Mouse (Mus musculus): ENCODE measurements around the gene Ccdc13. TPM values are rescaled to one million over a fixed set of nuclear protein-coding genes. Genes with fewer than 3 reads are reported as not detected.

Ccdc13 gene
- polyA plus RNA-seq, 1 experiment from 2014 or later, result 0.03 TPM

DNA sequence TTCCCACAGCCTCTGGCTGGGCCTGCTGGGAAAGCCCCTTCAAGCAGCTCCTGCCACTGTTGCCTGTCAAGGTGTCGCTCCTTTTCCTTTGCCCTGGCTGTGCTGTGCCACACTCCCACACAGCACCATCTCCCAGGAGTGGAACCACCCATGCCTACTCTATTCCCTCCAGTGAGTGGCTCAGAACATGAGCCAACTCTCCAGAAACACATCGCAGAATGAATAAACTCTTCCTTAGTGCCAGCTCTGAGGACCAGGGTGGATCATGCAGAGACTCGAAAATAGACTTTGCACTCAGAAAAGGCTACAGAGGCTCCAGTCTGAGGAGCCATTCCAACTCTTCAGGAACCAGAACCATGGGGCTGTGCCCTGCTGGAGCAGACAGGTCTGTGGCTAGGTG, 12.9 kb downstream of the Ccdc13 start:
- in situ Hi-C loops (cut with MboI; ENCODE audit: low pct_unique_long_range_greater_than_20kb), result loop anchor here (5.0 kb wide), 1 partner anchor 129 kb away; no protein-coding TSS in a partner anchor
- ATAC-seq (no peak), DNase-seq (ENCODE audit: low read depth, low spot score) (no peak)
- CTCF ChIA-PET, result no interaction called here
- no peaks in the 10 kb centered on the region for H3K27me3 ChIP-seq
- no peak for TF ChIP-seq CTCF (IDR thresholded peaks at IDR 0.05)
- POLR2A ChIA-PET, result no interaction called here

DNA sequence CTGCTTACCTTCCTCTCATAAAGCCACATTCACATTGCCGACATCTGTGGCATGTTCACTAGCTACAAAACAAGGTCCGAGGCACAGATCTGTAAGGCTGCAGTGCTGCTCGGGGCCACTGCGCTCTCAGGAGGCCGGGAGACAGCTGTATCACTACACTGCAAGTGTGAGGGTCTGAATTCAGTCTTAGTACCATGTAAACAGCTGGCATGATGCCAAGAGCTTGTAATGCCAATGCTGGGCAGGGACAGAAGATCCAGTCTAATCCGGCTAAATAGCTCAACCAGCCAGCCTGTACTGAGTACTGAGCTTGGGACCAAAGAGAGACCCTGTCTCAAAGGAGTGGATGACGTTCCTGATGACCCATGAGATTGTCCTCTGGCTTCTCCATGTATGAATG, 15.3 kb downstream of the Ccdc13 start:
- ATAC-seq, result no peak
- no peak for DNase-seq (ENCODE audit: low read depth, low spot score)
- ChIA-PET POLR2A (interaction anchor here (0.6 kb wide), 1 partner anchor 436 kb away, joined by 4 read pairs; no protein-coding TSS in a partner anchor), CTCF (interaction anchor here (1.5 kb wide), 1 partner anchor 21 kb away, joined by 4 read pairs; no protein-coding TSS in a partner anchor)
- TF ChIP-seq CTCF (IDR thresholded peaks at IDR 0.05), result no peak
- in situ Hi-C loops (cut with MboI; ENCODE audit: low pct_unique_long_range_greater_than_20kb), result loop anchor here (5.0 kb wide), 1 partner anchor 57 kb away; no protein-coding TSS in a partner anchor
- no peaks in the 10 kb centered on the region for H3K27me3 ChIP-seq

DNA sequence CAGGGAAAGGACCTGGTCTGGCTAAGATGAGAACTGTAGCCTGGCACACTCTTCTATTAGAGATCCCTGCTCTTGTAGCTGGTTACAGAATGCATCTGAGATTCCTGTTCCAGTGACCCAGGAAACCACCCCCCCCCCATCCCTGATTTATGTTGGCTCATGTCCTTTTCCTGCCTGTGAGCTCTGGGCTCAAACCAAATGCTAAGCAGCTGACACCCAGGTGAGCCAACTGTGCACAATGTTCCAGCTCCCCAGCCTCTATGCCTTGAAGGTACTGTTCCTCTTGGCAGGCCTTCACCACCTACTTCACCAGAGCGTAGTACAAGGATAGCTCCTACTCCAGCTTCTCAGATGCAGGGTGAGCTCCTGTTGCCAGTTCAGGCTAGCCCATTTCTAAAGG, 16.2 kb downstream of the Ccdc13 start:
- in situ Hi-C loops (cut with MboI; ENCODE audit: low pct_unique_long_range_greater_than_20kb), result loop anchor here (5.0 kb wide), 1 partner anchor 56 kb away; no protein-coding TSS in a partner anchor
- no peaks in the 10 kb centered on the region for H3K27me3 ChIP-seq
- DNase-seq (ENCODE audit: low read depth, low spot score), result no peak
- ATAC-seq, result no peak
- ChIA-PET POLR2A (interaction anchor here (0.6 to 1.5 kb wide), 4 partner anchors 9 to 438 kb away, joined by 3 to 4 read pairs (median 4); no protein-coding TSS in a partner anchor), CTCF (interaction anchor here (0.9 to 2.0 kb wide), 4 partner anchors 8 to 58 kb away, joined by 3 to 5 read pairs (median 4); partner anchors contain the start of gene Klhl40)
- no peak for TF ChIP-seq CTCF (IDR thresholded peaks at IDR 0.05)

DNA sequence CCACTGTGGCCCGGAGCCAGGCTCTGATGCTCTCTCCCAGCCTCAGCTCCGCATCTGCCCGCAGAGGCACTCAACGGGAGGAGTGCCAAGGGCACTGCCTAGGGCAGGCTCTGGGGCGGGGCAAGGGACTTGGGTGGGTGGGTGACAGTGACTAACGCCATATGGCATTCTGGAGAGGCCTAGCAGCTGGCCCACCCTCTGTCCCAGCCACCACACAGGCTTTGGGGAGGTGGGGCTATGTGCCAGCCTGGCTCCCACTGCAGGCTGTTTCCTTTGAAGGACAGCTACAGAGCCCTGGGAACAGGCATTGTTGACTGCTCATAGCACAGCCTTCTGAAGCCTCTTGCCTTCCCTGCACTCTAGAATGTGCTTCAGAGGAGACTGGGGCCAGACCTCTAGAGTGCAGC, 16.7 kb downstream of the Ccdc13 start:
- CTCF ChIA-PET, result interaction anchor here (0.9 to 2.0 kb wide), 3 partner anchors 9 to 58 kb away, joined by 3 to 5 read pairs (median 3); partner anchors contain the start of gene Klhl40
- no peak for ATAC-seq
- in situ Hi-C loops (cut with MboI; ENCODE audit: low pct_unique_long_range_greater_than_20kb), result loop anchor here (5.0 kb wide), 1 partner anchor 55 kb away; no protein-coding TSS in a partner anchor

DNA sequence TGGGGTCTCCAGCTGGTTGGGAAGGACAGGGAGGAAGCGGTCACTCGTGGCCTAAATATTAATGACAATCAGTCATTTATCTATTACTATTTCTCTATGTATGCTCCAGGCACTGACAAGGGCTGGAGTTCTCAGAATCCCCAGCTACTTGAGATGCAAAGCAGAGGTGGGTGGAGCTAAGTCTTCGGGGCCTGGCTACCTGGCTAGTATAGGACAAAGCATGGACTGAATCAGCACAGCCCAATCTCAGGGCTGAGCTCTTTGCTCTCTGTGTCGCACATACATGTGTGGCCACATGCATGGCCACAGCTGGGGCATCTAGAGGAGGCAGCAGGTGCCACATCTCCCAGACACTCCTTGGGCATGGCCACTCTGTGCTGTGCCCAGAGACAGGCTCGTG, 18.5 kb downstream of the Ccdc13 start:
- no peak for TF ChIP-seq CTCF (IDR thresholded peaks at IDR 0.05)
- ATAC-seq (no peak), DNase-seq (ENCODE audit: low read depth, low spot score) (no peak)
- no peaks in the 10 kb centered on the region for H3K27me3 ChIP-seq
- CTCF ChIA-PET, result interaction anchor here (1.5 kb wide), 1 partner anchor 10 kb away, joined by 4 read pairs; no protein-coding TSS in a partner anchor
- in situ Hi-C loops (cut with MboI; ENCODE audit: low pct_unique_long_range_greater_than_20kb), result loop anchor here (5.0 kb wide), 1 partner anchor 53 kb away; no protein-coding TSS in a partner anchor
- POLR2A ChIA-PET, result no interaction called here

More for the DNA sequence above, 16.7 kb downstream of the Ccdc13 start:
- H3K27me3 ChIP-seq, result no peaks in the 10 kb centered on the region
- no peak for TF ChIP-seq CTCF (IDR thresholded peaks at IDR 0.05)
- no peak for DNase-seq (ENCODE audit: low read depth, low spot score)
- POLR2A ChIA-PET, result interaction anchor here (1.2 to 1.5 kb wide), 2 partner anchors 8 to 62 kb away, joined by 4 read pairs; no protein-coding TSS in a partner anchor

DNA sequence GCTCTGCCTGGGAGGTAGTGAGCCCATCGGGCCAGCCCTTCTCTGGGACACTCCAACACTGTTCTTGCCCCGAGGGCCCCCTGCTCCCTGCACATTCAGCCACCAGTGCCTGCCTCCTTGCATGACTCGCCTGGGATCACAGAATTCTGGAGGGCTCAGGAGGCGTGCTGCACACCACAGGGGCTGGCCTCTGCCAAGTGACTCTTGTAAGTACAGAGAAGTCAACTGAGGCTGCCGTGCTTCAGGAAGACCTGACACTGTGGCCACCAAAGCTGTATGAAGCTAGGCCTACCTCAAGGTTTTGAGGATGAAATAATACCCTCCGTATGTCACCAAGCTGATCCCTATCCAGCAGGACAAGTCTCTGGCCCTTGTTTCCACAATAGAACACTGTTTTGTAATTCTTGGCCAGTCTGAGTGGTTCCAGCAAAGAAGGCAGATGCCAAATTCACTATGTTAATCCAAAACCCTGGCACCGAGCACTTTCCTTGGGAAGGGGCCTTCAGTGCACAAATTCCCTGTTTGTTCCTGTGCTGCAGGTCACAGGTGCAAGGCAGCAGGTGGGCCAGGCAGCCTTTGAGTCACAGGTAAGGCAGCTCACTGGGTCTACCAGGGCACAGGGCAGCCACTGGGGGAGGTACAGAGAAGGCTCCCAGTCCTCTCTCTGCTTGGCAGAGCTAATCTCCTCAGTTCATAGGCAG, 19.3 kb downstream of the Ccdc13 start:
- CTCF ChIA-PET, result interaction anchor here (1.5 kb wide), 1 partner anchor 11 kb away, joined by 4 read pairs; no protein-coding TSS in a partner anchor
- in situ Hi-C loops (cut with MboI; ENCODE audit: low pct_unique_long_range_greater_than_20kb), result loop anchor here (5.0 kb wide), 1 partner anchor 53 kb away; no protein-coding TSS in a partner anchor

DNA sequence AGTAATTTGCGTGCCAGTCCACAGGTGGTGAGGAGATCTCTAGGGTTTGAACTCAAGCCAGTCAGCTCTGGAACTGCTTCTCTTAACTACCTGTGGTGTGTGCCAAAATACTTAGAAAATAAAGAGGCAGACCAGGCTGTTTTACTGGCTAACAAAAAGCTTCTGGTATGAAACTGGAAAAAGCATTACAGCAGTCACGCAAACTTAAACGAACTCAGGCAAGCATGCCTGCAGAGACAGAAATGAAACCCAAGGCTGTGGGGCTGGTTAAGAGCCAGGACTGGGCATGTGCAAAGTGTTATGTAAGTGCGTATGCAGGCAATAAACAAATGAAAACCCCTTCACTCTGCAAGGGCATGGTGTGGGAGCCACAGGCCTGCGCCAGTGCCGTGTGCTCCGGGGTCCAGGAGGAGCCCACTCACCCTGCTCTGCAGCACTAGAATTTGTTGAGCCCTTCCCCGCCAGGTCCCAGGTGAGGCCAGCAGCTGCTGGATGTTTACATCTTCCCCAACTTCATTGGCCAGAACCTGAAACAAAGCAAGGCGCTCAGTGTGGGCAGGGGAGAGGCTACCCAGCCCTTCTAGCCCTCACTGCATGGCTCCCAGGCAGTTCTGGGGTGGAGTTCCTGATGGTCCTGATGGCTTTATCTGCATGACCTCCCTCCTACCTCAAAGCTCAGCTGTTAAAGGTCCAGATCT, 20.0 kb downstream of the Ccdc13 start:
- DNase-seq (ENCODE audit: low read depth, low spot score) (no peak), ATAC-seq (no peak)
- POLR2A ChIA-PET, result no interaction called here
- no peak for TF ChIP-seq CTCF (IDR thresholded peaks at IDR 0.05)
- CTCF ChIA-PET, result interaction anchor here (1.5 to 1.6 kb wide), 2 partner anchors 12 to 15 kb away, joined by 3 to 4 read pairs; no protein-coding TSS in a partner anchor
- no peaks in the 10 kb centered on the region for H3K27me3 ChIP-seq
- in situ Hi-C loops (cut with MboI; ENCODE audit: low pct_unique_long_range_greater_than_20kb), result no loop called here

More for the DNA sequence above, 19.3 kb downstream of the Ccdc13 start:
- POLR2A ChIA-PET, result interaction anchor here (0.5 kb wide), 1 partner anchor 101 kb away, joined by 3 read pairs; no protein-coding TSS in a partner anchor
- no peak for ATAC-seq
- DNase-seq (ENCODE audit: low read depth, low spot score), result no peak
- no peaks in the 10 kb centered on the region for H3K27me3 ChIP-seq
- TF ChIP-seq CTCF (IDR thresholded peaks at IDR 0.05), result no peak

DNA sequence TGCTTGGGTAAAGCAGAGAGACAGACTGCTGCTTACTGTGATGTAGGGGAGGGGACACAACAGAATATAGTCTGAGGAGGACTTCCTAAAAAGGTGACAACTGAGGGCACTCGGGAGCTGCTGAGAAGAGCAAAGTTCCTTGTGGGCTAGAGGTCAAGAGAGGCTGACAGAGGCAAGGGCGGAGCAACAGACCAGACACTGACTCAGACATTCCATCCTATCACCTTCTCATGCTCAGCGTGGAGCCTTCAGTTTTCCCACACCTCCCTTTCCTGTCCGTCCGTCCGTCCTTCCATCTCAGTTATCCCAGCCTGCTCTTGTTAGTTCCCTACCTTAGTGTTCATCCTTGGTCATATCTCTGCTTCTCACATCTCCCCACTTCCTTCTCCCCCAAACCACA, 24.1 kb downstream of the Ccdc13 start:
- H3K27me3 ChIP-seq, result no peaks in the 10 kb centered on the region
- in situ Hi-C loops (cut with MboI; ENCODE audit: low pct_unique_long_range_greater_than_20kb), result no loop called here
- no peak for TF ChIP-seq CTCF (IDR thresholded peaks at IDR 0.05)
- ATAC-seq (no peak), DNase-seq (ENCODE audit: low read depth, low spot score) (no peak)
- CTCF ChIA-PET, result interaction anchor here (1.7 kb wide), 1 partner anchor 32 kb away, joined by 4 read pairs; no protein-coding TSS in a partner anchor
- POLR2A ChIA-PET, result no interaction called here

DNA sequence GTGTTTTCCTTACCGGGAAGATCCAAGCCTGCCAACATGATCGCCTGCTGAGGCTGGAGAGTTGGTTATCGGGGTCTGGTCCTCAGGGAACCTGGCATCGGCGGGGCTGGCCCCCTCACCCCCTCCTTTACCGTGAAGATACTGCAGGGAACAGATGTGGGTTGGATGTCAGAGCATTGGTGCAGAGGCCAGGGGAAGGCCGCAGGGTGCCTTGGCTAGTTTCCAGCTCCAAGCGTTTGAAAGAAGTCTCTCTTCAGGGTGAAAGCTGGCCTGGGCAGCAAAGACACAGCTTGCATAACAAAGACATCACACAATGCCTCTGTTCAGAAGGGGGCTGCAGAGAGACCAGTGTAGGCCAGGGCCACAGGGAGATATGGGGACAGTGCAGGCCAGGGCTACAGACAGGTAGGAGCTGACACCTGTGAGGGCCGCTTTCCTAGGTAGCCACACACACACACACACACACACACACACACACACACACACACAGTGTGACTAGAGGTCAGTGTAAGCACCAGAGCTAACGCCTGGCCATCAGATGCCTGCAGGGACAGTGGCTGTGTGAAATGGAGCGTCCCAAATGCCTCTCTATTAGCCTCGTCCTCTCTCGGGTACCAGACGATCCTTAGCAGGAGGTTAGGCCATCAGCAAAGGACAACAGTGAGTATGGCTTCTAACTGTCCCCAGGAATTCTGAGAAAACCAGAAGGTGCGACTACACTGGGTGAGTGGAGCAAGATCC, 29.0 kb downstream of the Ccdc13 start:
- POLR2A ChIA-PET, result interaction anchor here (0.6 kb wide), 1 partner anchor 36 kb away, joined by 3 read pairs; no protein-coding TSS in a partner anchor
- TF ChIP-seq CTCF (IDR thresholded peaks at IDR 0.05), result no peak
- no peak for DNase-seq (ENCODE audit: low read depth, low spot score)
- CTCF ChIA-PET, result interaction anchor here (1.5 kb wide), 1 partner anchor 38 kb away, joined by 3 read pairs; no protein-coding TSS in a partner anchor
- ATAC-seq, result no peak
- no peaks in the 10 kb centered on the region for H3K27me3 ChIP-seq
- in situ Hi-C loops (cut with MboI; ENCODE audit: low pct_unique_long_range_greater_than_20kb), result no loop called here

DNA sequence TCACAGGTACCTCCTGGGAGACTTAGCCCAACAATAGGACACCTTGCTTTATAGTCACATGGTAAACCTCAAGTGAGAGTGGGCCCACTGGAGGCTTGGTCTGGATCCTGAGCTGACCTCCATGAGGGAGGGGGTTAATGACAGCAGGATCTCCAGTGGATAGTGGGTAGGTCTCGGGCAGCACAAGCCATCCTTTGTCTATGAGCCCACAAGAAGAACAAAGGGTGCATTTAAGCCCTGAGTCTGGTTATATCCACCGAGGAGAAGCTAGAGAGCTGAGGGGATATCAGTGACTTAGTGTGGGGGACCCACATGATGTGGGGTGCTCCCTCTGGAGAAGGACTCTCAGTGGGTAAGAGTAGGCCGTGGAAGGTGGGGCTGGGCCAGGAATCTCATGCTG, 30.8 kb downstream of the Ccdc13 start:
- CTCF ChIA-PET, result no interaction called here
- DNase-seq (ENCODE audit: low read depth, low spot score) (no peak), ATAC-seq (no peak)
- no peak for TF ChIP-seq CTCF (IDR thresholded peaks at IDR 0.05)
- in situ Hi-C loops (cut with MboI; ENCODE audit: low pct_unique_long_range_greater_than_20kb), result no loop called here
- no peaks in the 10 kb centered on the region for H3K27me3 ChIP-seq
- POLR2A ChIA-PET, result no interaction called here
